8 mouse cellular contexts compared by ENCODE assay signal in genomic region chr12:69461888-69462840, GRCm38 (mm10).
DNase-seq lines count a peak whose midpoint lies in the region; ATAC-seq and TF ChIP-seq lines count a peak whose summit lies in the region.

No protein-coding gene starts in this region.

- H3K27ac ChIP-seq in ES-Bruce4 (ENCODE audit: insufficient read depth, low read length): no peak overlapping the region
- H3K27ac ChIP-seq in forebrain, embryonic 16.5 days (ENCODE audit: low read length): peak overlapping the region; percentile 57
- peak overlapping the region; percentile 78 for H3K27ac ChIP-seq in hindbrain, embryonic 14.5 days
- H3K27ac ChIP-seq in midbrain, embryonic 15.5 days: peak overlapping the region; percentile 50
- H3K27ac ChIP-seq in stomach, postnatal 0 days (replicated peaks): peak overlapping the region; percentile 70

- H3K4me1 ChIP-seq in ES-Bruce4 (ENCODE audit: control insufficient read depth, insufficient read depth, low read length): no peaks in the 10 kb centered on the region
- H3K4me1 ChIP-seq in forebrain, embryonic 16.5 days (replicated peaks; ENCODE audit: control insufficient read depth, insufficient read depth, low read length): peaks cover 18% of the 10 kb centered on the region
- no peaks in the 10 kb centered on the region; the same call in 1 of the 2 replicates for H3K4me1 ChIP-seq in hindbrain, embryonic 14.5 days (replicated peaks; ENCODE audit: control insufficient read depth, insufficient read depth, low read length)
- peaks cover 15% of the 10 kb centered on the region for H3K4me1 ChIP-seq in midbrain, embryonic 15.5 days
- peaks cover 10% of the 10 kb centered on the region; the same call in 1 of the 2 replicates for H3K4me1 ChIP-seq in stomach, postnatal 0 days (replicated peaks; ENCODE audit: control insufficient read depth, insufficient read depth)

- H3K9ac ChIP-seq in ES-Bruce4 (ENCODE audit: low read depth, poor library complexity, severe bottlenecking): no peak overlapping the region
- peak overlapping the region; percentile 27; the same call in 1 of the 2 replicates for H3K9ac ChIP-seq in forebrain, embryonic 16.5 days (replicated peaks; ENCODE audit: low read depth, low read length)
- H3K9ac ChIP-seq in hindbrain, embryonic 14.5 days: peak overlapping the region; percentile 48
- peak overlapping the region; percentile 30 for H3K9ac ChIP-seq in midbrain, embryonic 15.5 days
- H3K9ac ChIP-seq in stomach, postnatal 0 days (ENCODE audit: low read length): peak overlapping the region; percentile 55

- TF ChIP-seq CTCF in ES-Bruce4 (IDR thresholded peaks at IDR 0.05; ENCODE audit: low read depth, low read length): no peak
- no peak for TF ChIP-seq CTCF in stomach, postnatal 0 days (IDR thresholded peaks at IDR 0.05; ENCODE audit: low read depth)

- 11% methylated on average over 30 of the region's 30 CpGs for WGBS in forebrain, embryonic 16.5 days
- 8% methylated on average over 30 of the region's 30 CpGs for WGBS in hindbrain, embryonic 14.5 days
- WGBS in midbrain, embryonic 15.5 days: 20% methylated on average over 30 of the region's 30 CpGs
- WGBS in stomach, postnatal 0 days: 10% methylated on average over 30 of the region's 30 CpGs

- TF ChIP-seq EP300 in ES-Bruce4 (IDR thresholded peaks at IDR 0.05; ENCODE audit: insufficient read depth, low read depth, low read length): no peak
- no peak for TF ChIP-seq EP300 in stomach, postnatal 0 days (optimal IDR thresholded peaks at IDR 0.05)

- H3K4me2 ChIP-seq in forebrain, embryonic 16.5 days (ENCODE audit: low read length): peak overlapping the region; percentile 59
- peak overlapping the region; percentile 61 for H3K4me2 ChIP-seq in hindbrain, embryonic 14.5 days (replicated peaks)
- peak overlapping the region; percentile 59 for H3K4me2 ChIP-seq in midbrain, embryonic 15.5 days
- H3K4me2 ChIP-seq in stomach, postnatal 0 days (replicated peaks; ENCODE audit: low read depth): peak overlapping the region; percentile 54

- TF ChIP-seq POLR2A in ES-Bruce4 (IDR thresholded peaks at IDR 0.05; ENCODE audit: insufficient read depth, low read length): no peak

- no peaks in the 10 kb centered on the region for H3K9me3 ChIP-seq in ES-Bruce4 (replicated peaks; ENCODE audit: control insufficient read depth, insufficient read depth, low read length, poor library complexity, severe bottlenecking)
- no peaks in the 10 kb centered on the region for H3K9me3 ChIP-seq in forebrain, embryonic 16.5 days (ENCODE audit: control insufficient read depth, low read length)
- H3K9me3 ChIP-seq in hindbrain, embryonic 14.5 days (ENCODE audit: control insufficient read depth, low read length): no peaks in the 10 kb centered on the region
- H3K9me3 ChIP-seq in midbrain, embryonic 15.5 days: no peaks in the 10 kb centered on the region
- H3K9me3 ChIP-seq in stomach, postnatal 0 days (ENCODE audit: control insufficient read depth, low read length): no peaks in the 10 kb centered on the region

- ATAC-seq in forebrain, embryonic 16.5 days: peak; percentile 77
- peak; percentile 67 for ATAC-seq in hindbrain, embryonic 14.5 days (ENCODE audit: low FRiP score)
- peak; percentile 75 for ATAC-seq in midbrain, embryonic 15.5 days (replicated peaks)
- peak; percentile 33; the same call in 1 of the 2 replicates for ATAC-seq in stomach, postnatal 0 days (ENCODE audit: low FRiP score, low TSS enrichment)

- H3K36me3 ChIP-seq in ES-Bruce4 (ENCODE audit: control insufficient read depth, insufficient read depth, low read length, poor library complexity, severe bottlenecking): no peaks in the 10 kb centered on the region
- H3K36me3 ChIP-seq in forebrain, embryonic 16.5 days (ENCODE audit: control insufficient read depth, insufficient read depth): no peaks in the 10 kb centered on the region
- no peaks in the 10 kb centered on the region for H3K36me3 ChIP-seq in hindbrain, embryonic 14.5 days (replicated peaks; ENCODE audit: control insufficient read depth, insufficient read depth)
- H3K36me3 ChIP-seq in midbrain, embryonic 15.5 days (replicated peaks): no peaks in the 10 kb centered on the region
- no peaks in the 10 kb centered on the region for H3K36me3 ChIP-seq in stomach, postnatal 0 days (ENCODE audit: control insufficient read depth, insufficient read depth, low read length)

- H3K4me3 ChIP-seq in ES-Bruce4 (ENCODE audit: low read depth, low read length): peak overlapping the region; percentile 55
- peak overlapping the region; percentile 37 for H3K4me3 ChIP-seq in forebrain, embryonic 16.5 days (replicated peaks; ENCODE audit: low read length)
- H3K4me3 ChIP-seq in hindbrain, embryonic 14.5 days (replicated peaks; ENCODE audit: low read length): peak overlapping the region; percentile 27
- peak overlapping the region; percentile 32 for H3K4me3 ChIP-seq in midbrain, embryonic 15.5 days
- H3K4me3 ChIP-seq in stomach, postnatal 0 days (ENCODE audit: low read depth, low read length): peak overlapping the region; percentile 31

- no peaks in the 10 kb centered on the region for H3K27me3 ChIP-seq in ES-Bruce4 (ENCODE audit: control insufficient read depth, insufficient read depth, low read length, poor library complexity, severe bottlenecking)
- H3K27me3 ChIP-seq in forebrain, embryonic 16.5 days (replicated peaks; ENCODE audit: control insufficient read depth, insufficient read depth, low read length): no peaks in the 10 kb centered on the region
- H3K27me3 ChIP-seq in hindbrain, embryonic 14.5 days (ENCODE audit: control insufficient read depth, insufficient read depth, low read length): no peaks in the 10 kb centered on the region
- no peaks in the 10 kb centered on the region for H3K27me3 ChIP-seq in midbrain, embryonic 15.5 days (replicated peaks)
- no peaks in the 10 kb centered on the region for H3K27me3 ChIP-seq in stomach, postnatal 0 days (ENCODE audit: control insufficient read depth, insufficient read depth, low read length)

- DNase-seq in adrenal gland, postnatal 25 days: peak; percentile 37
- DNase-seq in hindbrain, embryonic 14.5 days (ENCODE audit: low spot score): peak; percentile 49
- DNase-seq in liver: peak; percentile 49
- DNase-seq in stomach, postnatal 0 days (ENCODE audit: low spot score): peak; percentile 54
- no peak for DNase-seq in left cerebral cortex, adult 9 months (ENCODE audit: low spot score in 2 of 2)

Comparison
In these comparisons a context has a peak if more than half of its experiments do, and no peak if none do; other contexts are left out.
1. DNase-seq: peak in adrenal gland, postnatal 25 days (single experiment), hindbrain, embryonic 14.5 days (single experiment), liver (single experiment) and stomach, postnatal 0 days (single experiment); none in left cerebral cortex, adult 9 months (0 of 2).
2. Peak in every context shown above with its lines, with median percentiles within 50 percentile points of each other: H3K4me3 ChIP-seq, ATAC-seq and H3K4me2 ChIP-seq.